Mouse (Mus musculus) CH12.LX (cell line): ENCODE results near the gene Mlana. TPM values are rescaled to one million over a fixed set of nuclear protein-coding genes. Genes with fewer than 3 reads are reported as not detected.
A peak's percentile ranks its signal among the peaks of the same experiment; 100 is the strongest.

Experiments used
- DNase-seq: peaks from one replicate; pipeline ENCODE4 v3.0.0-alpha.2; 2013; ENCODE audit errors: extremely low read depth
- H3K27ac ChIP-seq: 2 replicates; pipeline ENCODE4 v1.5.1; 2012; ENCODE audit warnings: low read depth, mild to moderate bottlenecking, control low read depth, moderate library complexity; ENCODE audit not compliant: insufficient read depth
- H3K27me3 ChIP-seq: replicated peaks from 2 replicates; pipeline ENCODE3; 2012; ENCODE audit warnings: inconsistent platforms
- H3K36me3 ChIP-seq, 2 experiments: replicated peaks in 1 of 2; 2 replicates each; pipeline versions ENCODE3 to v1.6.1; 2012; ENCODE audit warnings: inconsistent platforms in 1 of 2, low read length in 1 of 2, mild to moderate bottlenecking in 1 of 2, mixed read lengths in 1 of 2, moderate library complexity in 1 of 2; ENCODE audit not compliant: control insufficient read depth in 1 of 2, insufficient read depth in 1 of 2
- H3K4me1 ChIP-seq, 2 experiments: 2 replicates each; pipeline ENCODE4 v1.6.1; 2012; ENCODE audit warnings: inconsistent platforms in 1 of 2, moderate library complexity in 1 of 2; ENCODE audit not compliant: insufficient read depth in 2 of 2, control insufficient read depth in 1 of 2
- H3K4me2 ChIP-seq: 2 replicates; pipeline ENCODE4 v1.6.1; 2012; ENCODE audit warnings: low read depth, mild to moderate bottlenecking, control low read depth; ENCODE audit not compliant: poor library complexity, insufficient read depth, severe bottlenecking
- H3K4me3 ChIP-seq, 3 experiments: fragments of 150-350 bp in 1 of 3; sonication (generic) in 1 of 3; replicated peaks in 1 of 3; 2 replicates each; pipeline versions ENCODE3 to v1.5.1; 2011 to 2012; ENCODE audit warnings: low read depth in 2 of 3, low read length in 2 of 3, mild to moderate bottlenecking in 2 of 3, moderate library complexity in 2 of 3, control low read depth in 1 of 3, improper control_type of control experiment in 1 of 3, inconsistent platforms in 1 of 3, mixed read lengths in 1 of 3; ENCODE audit not compliant: poor library complexity in 1 of 3
- H3K79me2 ChIP-seq: replicated peaks from 2 replicates; pipeline ENCODE4 v1.6.1; 2012; ENCODE audit warnings: mild to moderate bottlenecking, moderate library complexity; ENCODE audit not compliant: control insufficient read depth, poor library complexity, insufficient read depth, severe bottlenecking; ENCODE audit errors: extremely low read depth
- H3K9ac ChIP-seq: 2 replicates; pipeline ENCODE4 v1.6.1; 2012; ENCODE audit warnings: low read depth, mild to moderate bottlenecking, control low read depth, moderate library complexity; ENCODE audit not compliant: insufficient read depth
- H3K9me3 ChIP-seq: replicated peaks from 2 replicates; pipeline ENCODE3; 2012; ENCODE audit warnings: low read length, inconsistent platforms, mixed read lengths
- BHLHE40 ChIP-seq: IDR thresholded peaks from 2 replicates; pipeline ENCODE4 v1.6.1; 2011; ENCODE audit warnings: mild to moderate bottlenecking, low read depth, low read length, improper control_type of control experiment
- CTCF ChIP-seq, 2 experiments: IDR thresholded peaks in 1 of 2; conservative IDR thresholded peaks in 1 of 2; 2 replicates each; pipeline ENCODE4 v1.5.1; 2011 to 2012; ENCODE audit warnings: low read depth in 2 of 2, low read length in 2 of 2, improper control_type of control experiment in 1 of 2, inconsistent platforms in 1 of 2, mild to moderate bottlenecking in 1 of 2, moderate library complexity in 1 of 2
- E2F4 ChIP-seq: IDR thresholded peaks from 2 replicates; pipeline ENCODE4 v1.6.1; 2011; ENCODE audit warnings: low read depth, low read length, improper control_type of control experiment; ENCODE audit not compliant: insufficient replicate concordance
- KAT2A ChIP-seq: IDR thresholded peaks from 2 replicates; pipeline ENCODE4 v1.6.1; 2012; ENCODE audit warnings: low read length, improper control_type of control experiment, inconsistent platforms; ENCODE audit not compliant: insufficient replicate concordance
- MAX ChIP-seq: IDR thresholded peaks from 2 replicates; pipeline ENCODE4 v1.6.1; 2011; ENCODE audit warnings: low read length, improper control_type of control experiment
- MEF2A ChIP-seq: IDR thresholded peaks from 2 replicates; pipeline ENCODE4 v1.6.1; 2014; ENCODE audit warnings: low read depth, mild to moderate bottlenecking, inconsistent platforms, low read length, improper control_type of control experiment, borderline replicate concordance
- MYC ChIP-seq: IDR thresholded peaks from 2 replicates; pipeline ENCODE4 v1.6.1; 2011; ENCODE audit warnings: low read depth, mild to moderate bottlenecking, improper control_type of control experiment, low read length
- NELFE ChIP-seq: IDR thresholded peaks from 2 replicates; pipeline ENCODE4 v1.6.1; 2011; ENCODE audit warnings: low read depth, low read length, improper control_type of control experiment
- NRF1 ChIP-seq: IDR thresholded peaks from 2 replicates; pipeline ENCODE4 v1.6.1; 2014; ENCODE audit warnings: low read depth, mild to moderate bottlenecking, inconsistent platforms, low read length, improper control_type of control experiment, moderate library complexity
- POLR2AphosphoS2 ChIP-seq: IDR thresholded peaks from 2 replicates; pipeline ENCODE4 v1.6.1; 2011; ENCODE audit warnings: low read depth, low read length, improper control_type of control experiment
- RAD21 ChIP-seq: IDR thresholded peaks from 2 replicates; pipeline ENCODE4 v1.6.1; 2011; ENCODE audit warnings: low read depth, mild to moderate bottlenecking, low read length, improper control_type of control experiment, moderate library complexity
- RCOR1 ChIP-seq: conservative IDR thresholded peaks from 2 replicates; pipeline ENCODE4 v1.6.1; 2012; ENCODE audit warnings: low read depth, mild to moderate bottlenecking, inconsistent platforms, low read length, improper control_type of control experiment
- TCF12 ChIP-seq: IDR thresholded peaks from 2 replicates; pipeline ENCODE4 v1.6.1; 2014; ENCODE audit warnings: low read depth, mild to moderate bottlenecking, inconsistent platforms, low read length, improper control_type of control experiment
- UBTF ChIP-seq: IDR thresholded peaks from 2 replicates; pipeline ENCODE4 v1.6.1; 2012; ENCODE audit warnings: low read depth, mild to moderate bottlenecking, inconsistent platforms, low read length, improper control_type of control experiment, moderate library complexity
- ZMIZ1 ChIP-seq: IDR thresholded peaks from 2 replicates; pipeline ENCODE4 v1.6.1; 2012; ENCODE audit warnings: low read depth, mild to moderate bottlenecking, inconsistent platforms, low read length, improper control_type of control experiment
- ZNF384 ChIP-seq: IDR thresholded peaks from 2 replicates; pipeline ENCODE4 v1.6.1; 2012; ENCODE audit warnings: low read depth, low read length, improper control_type of control experiment, inconsistent platforms
- dilution Hi-C: fragments of 300-500 bp; cut with MboI; formaldehyde crosslinking; loops from 2 replicates; pipeline ENCODE4 v1.14.3; 2020; ENCODE audit warnings: low sequenced_read_pairs; ENCODE audit not compliant: extremely low pct_unique_long_range_greater_than_20kb, extremely low pct_ligation_motif_present
- in situ Hi-C: fragments of 300-500 bp; cut with MboI; formaldehyde crosslinking; loops from 3 replicates; pipeline ENCODE4 v1.14.3; 2019; ENCODE audit warnings: low sequenced_read_pairs, low pct_ligation_motif_present, low pct_unique_long_range_greater_than_20kb, mixed read lengths
- polyA plus RNA-seq: library from polyadenylated mRNA; unstranded; fragments of >175 nt; gene quantifications from 2 replicates; pipeline ENCODE4 v1.2.1, GENCODE M21; 2012; ENCODE audit warnings: low read depth; ENCODE audit not compliant: insufficient read length
- total RNA-seq, 2 experiments: library from RNA; depleted of rRNA; stranded (reverse); fragments of 300-350 nt in 1 of 2; fragments of >200 nt in 1 of 2; gene quantifications; 2 replicates each; pipeline ENCODE4 v1.2.3; 2012 to 2014

Gene Mlana
- total and polyA plus RNA-seq, 3 experiments, result not detected

DNA sequence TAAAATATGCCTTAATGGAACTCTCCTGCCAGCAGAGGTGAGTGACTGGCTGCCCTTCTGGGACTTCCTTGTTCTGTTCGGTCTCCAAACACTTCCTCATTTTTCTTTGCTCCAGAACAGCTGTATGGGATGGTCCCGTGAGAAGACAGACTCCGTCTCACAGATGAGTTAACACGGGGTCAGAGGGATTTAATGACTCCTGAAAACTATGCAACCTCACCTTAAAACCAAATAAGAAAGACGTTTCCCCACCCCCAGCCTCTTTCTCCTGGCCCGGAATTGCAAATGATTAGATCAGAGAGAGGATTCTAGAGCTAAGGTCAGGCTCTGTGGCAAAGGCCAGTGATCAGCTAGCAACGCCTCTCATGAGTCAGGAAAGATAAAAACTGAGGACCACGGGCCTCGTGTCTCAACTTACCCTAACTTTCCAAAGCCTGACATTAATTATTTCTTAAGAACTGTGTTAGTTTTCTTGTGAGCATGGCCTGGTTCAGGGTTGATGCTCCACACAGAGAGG, 22.0 kb upstream of the Mlana start:
- Histone ChIP-seq H3K9ac (no peak overlapping the region), H3K36me3 (no peaks in the 10 kb centered on the region), H3K27ac (no peak overlapping the region), H3K9me3 (no peaks in the 10 kb centered on the region), H3K79me2 (no peaks in the 10 kb centered on the region), H3K27me3 (no peaks in the 10 kb centered on the region), H3K4me3 (no peak overlapping the region)
- DNase-seq, result no peak
- dilution Hi-C loops (no loop called here), in situ Hi-C loops (loop anchor here (10.0 kb wide), 2 partner anchors 139 to 439 kb away; partner anchors contain the start of gene Ranbp6)
- TF ChIP-seq BHLHE40 (peak; percentile 29; the same call in 1 of the 2 replicates), ZNF384 (no peak)
- TF ChIP-seq, all 38 proteins: peak for 1
- peaks cover 0 to 23% of the 10 kb centered on the region in 2 experiments; a peak in 2 of 4 replicates for H3K4me1 ChIP-seq
- H3K4me2 ChIP-seq, result no peak overlapping the region

DNA sequence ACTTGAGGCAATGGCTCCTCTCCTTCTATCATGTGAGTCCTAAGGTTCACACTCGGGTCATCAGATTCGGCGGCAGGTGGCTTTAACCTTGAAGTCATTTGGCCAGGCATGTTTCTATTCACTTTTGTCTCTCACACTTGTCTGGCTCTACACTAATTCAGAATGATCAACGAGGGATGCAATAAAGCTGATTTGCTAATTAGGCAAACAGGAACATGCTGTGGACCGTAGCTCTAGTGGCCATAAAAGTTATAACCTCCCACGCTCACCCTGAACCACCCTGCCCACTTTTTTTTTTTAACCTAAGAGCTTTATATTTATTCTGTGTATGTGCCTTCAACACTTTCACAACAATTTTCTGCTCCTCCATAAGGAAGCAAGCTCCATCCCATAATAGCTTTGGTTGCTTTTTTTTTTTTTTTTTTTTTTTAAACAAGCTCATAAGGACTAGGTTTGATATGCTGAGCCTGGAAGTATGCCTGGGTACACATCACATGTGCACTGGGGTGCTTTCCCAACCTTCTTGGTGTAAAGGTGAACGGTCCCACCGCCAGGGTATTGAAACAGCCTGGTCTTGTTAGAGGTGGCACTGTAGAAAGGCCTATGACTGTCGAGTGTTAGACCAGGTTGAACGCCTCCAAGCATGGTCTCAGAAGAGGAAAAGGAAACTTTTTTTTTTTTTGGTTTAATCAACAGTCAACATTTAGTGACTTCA, 21.0 kb upstream of the Mlana start:
- H3K27ac ChIP-seq, result no peak overlapping the region
- no peak overlapping the region for H3K9ac ChIP-seq
- H3K4me1 ChIP-seq, result peaks cover 0 to 23% of the 10 kb centered on the region in 2 experiments; a peak in 2 of 4 replicates
- in situ Hi-C loops (loop anchor here (10.0 kb wide), 2 partner anchors 138 to 438 kb away; partner anchors contain the start of gene Ranbp6), dilution Hi-C loops (no loop called here)
- H3K9me3 ChIP-seq, result no peaks in the 10 kb centered on the region
- H3K27me3 ChIP-seq, result no peaks in the 10 kb centered on the region
- no peak overlapping the region for H3K4me2 ChIP-seq
- H3K36me3 ChIP-seq, result peaks cover 0 to 1% of the 10 kb centered on the region in 2 experiments
- no peak for DNase-seq
- no peak overlapping the region for H3K4me3 ChIP-seq
- H3K79me2 ChIP-seq, result no peaks in the 10 kb centered on the region
- TF ChIP-seq NELFE (no peak), RCOR1 (no peak), E2F4 (no peak), CTCF (conservative IDR thresholded peaks at IDR 0.05 in 1 of 2, IDR thresholded peaks at IDR 0.05 in 1 of 2; ENCODE audit: low read depth in 2 of 2, low read length in 2 of 2) (no peak), ZNF384 (0 out of 2 replicates have a peak, but pooled peaks have one; percentile 17), NRF1 (no peak), BHLHE40 (no peak)

DNA sequence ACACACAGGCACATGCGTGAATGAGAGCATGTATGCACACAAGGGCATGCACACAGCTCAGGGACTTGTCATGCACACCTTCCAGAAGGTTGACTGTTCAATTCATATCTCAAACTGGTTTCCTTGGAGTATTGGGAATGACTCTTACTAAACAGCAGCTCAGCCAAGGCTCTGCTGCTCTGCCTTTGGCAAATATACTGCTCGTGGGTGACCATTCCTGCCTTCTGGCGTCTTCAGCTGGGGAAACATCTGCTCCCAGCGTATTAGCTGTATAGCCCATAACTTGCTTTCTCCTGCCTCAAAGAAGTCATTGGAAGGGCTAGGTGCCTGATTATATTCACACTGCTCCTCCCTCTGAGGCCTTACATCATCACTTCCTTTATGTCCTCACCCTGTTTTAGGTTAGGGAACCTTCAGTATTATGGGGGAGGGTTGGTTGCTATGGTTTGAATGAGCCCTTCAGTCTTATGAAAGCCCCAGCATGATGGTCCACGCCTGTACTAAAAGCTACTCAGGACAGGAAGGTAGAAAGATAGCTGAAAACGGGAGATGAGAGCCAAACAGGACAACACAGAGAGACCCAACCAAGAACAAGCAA, 19.3 kb upstream of the Mlana start:
- Histone ChIP-seq H3K9ac (no peak overlapping the region), H3K4me2 (no peak overlapping the region), H3K27ac (no peak overlapping the region), H3K36me3 (peaks cover 0 to 1% of the 10 kb centered on the region in 2 experiments), H3K4me3 (no peak overlapping the region), H3K4me1 (peaks cover 0 to 29% of the 10 kb centered on the region in 2 experiments; a peak in 3 of 4 replicates), H3K27me3 (no peaks in the 10 kb centered on the region), H3K9me3 (no peaks in the 10 kb centered on the region), H3K79me2 (no peaks in the 10 kb centered on the region)
- no peak for DNase-seq
- in situ Hi-C loops, result loop anchor here (10.0 kb wide), 2 partner anchors 137 to 437 kb away; partner anchors contain the start of gene Ranbp6
- dilution Hi-C loops, result no loop called here
- TF ChIP-seq ZMIZ1 (no peak), MEF2A (no peak), RAD21 (no peak), UBTF (no peak), NELFE (no peak), TCF12 (no peak), KAT2A (no peak), MYC (no peak), RCOR1 (no peak), POLR2AphosphoS2 (no peak), BHLHE40 (no peak), MAX (no peak)
